Mouse (Mus musculus): ENCODE data around the gene Eci1.

DNA sequence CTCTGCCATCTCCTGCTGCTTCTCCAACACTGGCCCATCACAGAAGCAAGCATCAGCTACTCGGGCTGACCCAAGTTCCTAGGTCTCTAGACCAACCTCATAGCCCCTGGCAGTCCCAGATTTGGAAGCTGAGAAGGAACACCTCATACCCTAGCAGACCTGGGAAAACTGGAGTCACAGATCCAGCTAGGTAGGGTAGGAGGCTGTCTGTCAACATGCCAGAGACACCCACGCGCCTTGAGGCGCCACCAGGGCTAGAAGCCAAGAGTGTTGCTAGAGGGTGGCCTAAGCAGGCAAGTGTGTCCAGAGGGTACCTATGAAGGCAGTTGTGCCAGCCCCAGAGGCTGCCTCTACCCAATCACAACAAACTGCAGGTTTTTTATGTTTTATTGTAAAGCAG is 17.0 kb downstream of the Eci1 start:
- TF ChIP-seq CTCF (IDR thresholded peaks at IDR 0.05; ENCODE audit: low read depth) (no peak), EP300 (IDR thresholded peaks at IDR 0.05; ENCODE audit: low read depth) (no peak)
